Mouse (Mus musculus) adrenal gland, postnatal 4 days (tissue): ENCODE data around the gene Wdr74. TPM values are rescaled to one million over a fixed set of nuclear protein-coding genes. Genes with fewer than 3 reads are reported as not detected.

Experiments used
- DNase-seq, 2 experiments: peaks; one replicate each; pipeline ENCODE4 v3.0.0; 2021 to 2022; ENCODE audit warnings: low spot score in 2 of 2, mixed read lengths in 2 of 2
- total RNA-seq, 2 experiments: library from RNA; stranded (reverse); gene quantifications; 2 replicates each; pipeline ENCODE4 v1.2.3; 2021

The Wdr74 gene
- total RNA-seq, 2 experiments from 2014 or later = 64.2 to 64.3 TPM

- peak; percentile 69 to 92 for DNase-seq
Observed at GRCm38 (mm10) chr19:8741243-8741869, 5.7 kb downstream of the Wdr74 start, which contains the start of gene Stx5a. Gene Stx5a (plus strand): TSS chr19:8741413.

GRCm38 (mm10) chr19:8742176-8742575 is 6.5 kb downstream of the Wdr74 start:
- no peak for DNase-seq

GRCm38 (mm10) chr19:8745382-8745781 is 9.8 kb downstream of the Wdr74 start:
- no peak for DNase-seq

- no peak for DNase-seq
Observed at GRCm38 (mm10) chr19:8747368-8747767, 11.7 kb downstream of the Wdr74 start.

GRCm38 (mm10) chr19:8755652-8756051 is 20.0 kb downstream of the Wdr74 start:
- no peak for DNase-seq

GRCm38 (mm10) chr19:8756635-8757387 is 21.2 kb downstream of the Wdr74 start, which contains the start of gene Nxf1:
Gene Nxf1 (plus strand): TSS chr19:8757073.
- DNase-seq = peak; percentile 81 to 89

- DNase-seq = no peak
Observed at GRCm38 (mm10) chr19:8757471-8757998, 21.9 kb downstream of the Wdr74 start.

GRCm38 (mm10) chr19:8758899-8759298 is 23.3 kb downstream of the Wdr74 start:
- no peak for DNase-seq

- DNase-seq = no peak
Observed at GRCm38 (mm10) chr19:8760757-8761156, 25.1 kb downstream of the Wdr74 start.

- DNase-seq = no peak
Observed at GRCm38 (mm10) chr19:8763276-8763675, 27.6 kb downstream of the Wdr74 start.

- DNase-seq = no peak
Observed at GRCm38 (mm10) chr19:8765562-8765961, 29.9 kb downstream of the Wdr74 start.

GRCm38 (mm10) chr19:8770567-8771270 is 35.1 kb downstream of the Wdr74 start, which contains the start of gene Tmem223:
Gene Tmem223 (plus strand): TSS chr19:8770996.
- DNase-seq = peak; percentile 73 to 74

- DNase-seq = no peak
Observed at GRCm38 (mm10) chr19:8772996-8773395, 37.4 kb downstream of the Wdr74 start.

GRCm38 (mm10) chr19:8773409-8773808 is 37.8 kb downstream of the Wdr74 start:
- DNase-seq = no peak

GRCm38 (mm10) chr19:8774086-8774835 is 38.6 kb downstream of the Wdr74 start, which contains the start of gene Tmem179b:
Gene Tmem179b (minus strand): TSS chr19:8774467.
- DNase-seq = peak; percentile 83 to 94

GRCm38 (mm10) chr19:8774951-8775421 is 39.4 kb downstream of the Wdr74 start:
- DNase-seq = no peak

- peak; percentile 68 to 82 for DNase-seq
Observed at GRCm38 (mm10) chr19:8786008-8786781, 50.6 kb downstream of the Wdr74 start, which contains the start of gene Taf6l. Gene Taf6l (minus strand): TSS chr19:8786417.

- no peak for DNase-seq
Observed at GRCm38 (mm10) chr19:8788521-8788920, 52.9 kb downstream of the Wdr74 start.

- no peak for DNase-seq
Observed at GRCm38 (mm10) chr19:8789171-8789570, 53.5 kb downstream of the Wdr74 start.

- no peak for DNase-seq
Observed at GRCm38 (mm10) chr19:8790171-8790570, 54.5 kb downstream of the Wdr74 start.
